Mouse (Mus musculus) hematopoietic stem cell, adult 5-6 weeks (primary cell): ENCODE data around the gene Spocd1. TPM values are rescaled to one million over a fixed set of nuclear protein-coding genes. Genes with fewer than 3 reads are reported as not detected.
A peak's percentile ranks its signal among the peaks of the same experiment; 100 is the strongest.

ENCODE experiments used
- ATAC-seq, 2 experiments: fragments of 125-278 bp in 1 of 2; replicated peaks in 1 of 2; 2 replicates each; pipeline ENCODE4 v1.8.0; 2016 to 2017; ENCODE audit warnings: inconsistent platforms in 2 of 2, mild to moderate bottlenecking in 2 of 2, moderate number of reproducible peaks in 2 of 2, low read depth in 1 of 2, moderate TSS enrichment in 1 of 2; ENCODE audit not compliant: low FRiP score in 2 of 2, poor library complexity in 2 of 2, severe bottlenecking in 2 of 2, insufficient read depth in 1 of 2, low TSS enrichment in 1 of 2
- total RNA-seq: library from RNA; stranded (forward); fragments of 172-1452, 232-1000 nt; gene quantifications from 2 replicates; pipeline ENCODE4 v1.2.3, GENCODE M21; 2017

Gene Spocd1
- total RNA-seq, 1 experiment from 2014 or later, result not detected

DNA sequence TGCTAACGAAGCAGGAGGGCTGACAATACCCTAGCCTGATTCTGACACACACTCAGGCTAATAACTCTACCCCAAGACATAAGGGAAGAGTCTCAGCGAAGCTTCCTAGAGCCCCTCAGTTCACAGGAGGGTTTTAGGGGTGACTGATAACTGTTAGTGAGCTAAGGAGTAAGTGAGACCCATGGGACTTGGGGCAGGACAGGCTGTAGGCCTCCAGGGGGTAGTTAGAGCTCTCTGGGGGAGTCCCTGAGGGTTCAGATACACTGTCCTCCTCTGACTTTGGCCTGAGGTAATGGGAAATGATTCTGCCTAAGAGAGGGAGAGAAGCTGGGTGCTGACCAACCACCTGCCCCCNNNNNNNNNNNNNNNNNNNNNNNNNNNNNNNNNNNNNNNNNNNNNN, 25.5 kb downstream of the Spocd1 start:
- no peak for ATAC-seq

DNA sequence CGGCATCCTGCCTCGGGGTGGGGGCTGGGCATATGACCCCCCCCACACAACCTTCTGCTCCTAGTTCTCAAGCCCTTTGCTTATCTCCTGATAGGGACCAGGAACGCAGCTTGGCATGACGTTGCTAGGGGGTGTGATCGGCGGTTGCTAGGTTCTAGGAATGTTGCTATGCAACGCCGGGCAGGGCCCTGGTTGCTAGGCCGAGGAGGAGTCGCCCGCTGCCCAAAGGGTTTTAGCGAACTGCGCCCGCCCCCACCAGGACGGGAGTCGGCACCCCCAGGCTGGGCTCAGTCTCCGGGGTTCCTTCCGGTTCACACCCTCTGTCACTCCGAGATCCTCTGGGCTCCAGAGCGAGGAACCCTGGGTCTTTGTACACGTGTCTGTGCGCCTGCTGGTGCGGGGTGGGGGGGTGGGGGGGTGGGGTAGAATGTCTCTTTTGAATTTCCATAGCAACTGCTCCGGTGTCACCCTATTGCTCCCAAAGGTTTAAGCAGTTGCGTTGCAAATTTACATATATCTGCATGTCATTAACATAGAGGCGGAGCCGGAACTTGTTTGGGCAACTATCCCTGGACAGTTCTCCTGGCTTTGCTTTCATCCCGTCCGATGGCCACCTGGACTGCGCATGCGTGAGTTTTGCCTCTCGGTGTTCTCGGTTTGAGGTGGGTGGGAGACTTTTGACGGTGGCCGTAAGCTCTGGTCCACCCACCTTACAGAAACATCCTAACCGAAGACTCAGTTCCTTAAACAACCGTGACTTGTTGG, 31.3 kb downstream of the Spocd1 start:
- ATAC-seq, result peak; percentile 34 to 35; a peak in 1 of 4 replicates

GRCm38 (mm10) chr4:129965294-129965693, 36.2 kb downstream of the Spocd1 start:
- no peak for ATAC-seq

GRCm38 (mm10) chr4:129966201-129966600, 37.2 kb downstream of the Spocd1 start:
- no peak for ATAC-seq

GRCm38 (mm10) chr4:129967024-129968014, 38.3 kb downstream of the Spocd1 start:
- ATAC-seq, result 0 out of 4 replicates have a peak, but pooled peaks of 1 of the 2 experiments have one; percentile 5

DNA sequence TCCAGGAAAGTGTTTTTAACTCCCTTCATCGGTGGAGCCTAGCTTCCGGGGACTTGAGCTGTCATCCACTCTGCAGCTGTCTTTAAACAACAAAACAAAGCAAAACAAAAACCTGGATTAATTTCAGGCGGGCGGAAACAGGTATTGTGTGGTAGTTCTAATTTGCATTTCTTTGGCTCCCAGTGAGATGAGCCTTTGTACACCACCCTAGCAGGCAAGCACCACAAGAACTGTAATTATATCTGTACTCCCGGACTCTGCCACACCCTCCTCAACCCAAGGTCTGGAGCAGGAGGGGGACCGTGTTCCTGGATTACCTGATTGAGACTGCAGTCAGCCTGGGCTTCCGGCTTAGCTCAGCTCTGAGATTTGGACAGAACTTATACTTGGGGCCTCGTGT, 41.1 kb downstream of the Spocd1 start:
- no peak for ATAC-seq

- no peak for ATAC-seq
Measured at GRCm38 (mm10) chr4:129970861-129971260, 41.8 kb downstream of the Spocd1 start.

DNA sequence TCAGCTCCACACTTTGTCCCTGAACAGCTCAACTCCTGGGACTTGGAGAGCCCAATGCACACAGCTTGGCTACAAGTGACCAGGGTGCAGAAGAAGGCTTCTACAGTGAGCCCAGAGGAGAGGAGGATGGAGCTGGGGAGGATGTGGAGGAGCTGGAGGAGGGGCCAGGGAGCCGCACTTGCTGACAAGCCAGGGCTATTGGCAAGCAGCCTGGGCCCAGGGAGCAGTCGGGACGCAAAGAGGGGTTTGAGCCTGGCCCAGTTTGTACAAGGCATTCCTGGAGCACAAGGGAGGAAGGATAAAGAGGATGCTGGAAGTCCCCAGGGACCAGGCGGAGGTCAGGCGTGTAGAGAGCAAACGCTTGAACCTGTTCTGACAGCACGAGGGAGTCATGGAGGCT, 42.9 kb downstream of the Spocd1 start:
- ATAC-seq, result no peak

DNA sequence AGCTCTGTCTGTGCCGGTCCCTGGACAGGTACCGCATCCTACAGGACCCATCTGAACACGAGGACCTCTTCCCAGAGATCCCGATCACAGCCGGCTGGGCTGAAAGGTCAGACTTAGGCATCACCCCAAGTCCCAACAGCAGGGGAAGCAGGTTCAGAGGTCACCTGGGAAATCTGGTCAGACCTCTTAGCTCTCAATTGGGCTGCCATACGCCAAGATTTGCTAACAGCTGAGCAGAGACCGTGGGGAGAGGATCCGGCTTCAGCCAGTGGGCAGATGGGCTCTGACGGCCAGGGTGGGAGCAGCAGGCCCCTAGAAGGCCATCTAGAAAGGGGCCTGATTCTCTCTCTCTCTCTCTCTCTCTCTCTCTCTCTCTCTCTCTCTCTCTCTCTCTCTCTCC, 45.2 kb downstream of the Spocd1 start:
- no peak for ATAC-seq

DNA sequence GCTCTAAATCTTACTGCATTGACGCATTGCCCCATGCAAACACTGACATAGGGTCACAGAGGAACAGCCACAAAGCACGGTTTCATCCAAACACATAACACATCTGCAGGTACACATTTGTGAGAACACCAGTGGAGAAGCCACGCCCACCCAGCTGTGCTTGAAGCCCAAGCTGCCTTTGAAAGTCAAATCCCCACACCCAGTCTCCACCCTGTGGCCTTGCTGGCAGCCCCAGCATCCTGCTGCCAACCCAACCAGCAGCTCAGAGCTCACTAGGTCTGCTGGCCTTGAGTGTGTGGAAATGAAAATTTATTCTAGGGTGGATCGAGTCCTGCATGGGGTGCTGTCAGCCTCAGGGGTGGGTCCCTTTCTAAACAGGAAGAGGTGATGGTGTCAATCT, 48.2 kb downstream of the Spocd1 start:
- ATAC-seq, result no peak

- no peak for ATAC-seq
Measured at GRCm38 (mm10) chr4:129978227-129978626, 49.2 kb downstream of the Spocd1 start.

GRCm38 (mm10) chr4:129978930-129979329, 49.9 kb downstream of the Spocd1 start:
- ATAC-seq, result no peak

DNA sequence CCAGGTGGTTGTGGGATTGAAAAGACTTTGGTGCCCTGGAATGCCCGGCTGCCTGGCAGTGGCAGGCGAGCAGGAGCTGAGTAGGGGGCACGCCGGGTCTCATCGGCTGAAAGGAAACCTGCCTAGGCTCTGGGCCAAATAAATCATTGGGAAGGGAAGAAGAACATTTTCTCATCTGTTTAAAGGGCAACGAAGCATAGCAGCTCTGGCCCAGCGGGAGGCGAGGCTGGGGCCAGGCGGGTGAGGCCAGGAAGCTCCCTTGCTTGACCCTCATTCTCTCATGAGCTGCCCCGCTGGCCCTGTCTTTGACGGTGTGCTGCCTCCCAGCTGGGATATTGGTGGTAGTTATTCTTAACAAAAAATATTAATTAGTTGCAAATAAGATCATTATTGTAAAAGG, 52.6 kb downstream of the Spocd1 start:
- ATAC-seq, result no peak

DNA sequence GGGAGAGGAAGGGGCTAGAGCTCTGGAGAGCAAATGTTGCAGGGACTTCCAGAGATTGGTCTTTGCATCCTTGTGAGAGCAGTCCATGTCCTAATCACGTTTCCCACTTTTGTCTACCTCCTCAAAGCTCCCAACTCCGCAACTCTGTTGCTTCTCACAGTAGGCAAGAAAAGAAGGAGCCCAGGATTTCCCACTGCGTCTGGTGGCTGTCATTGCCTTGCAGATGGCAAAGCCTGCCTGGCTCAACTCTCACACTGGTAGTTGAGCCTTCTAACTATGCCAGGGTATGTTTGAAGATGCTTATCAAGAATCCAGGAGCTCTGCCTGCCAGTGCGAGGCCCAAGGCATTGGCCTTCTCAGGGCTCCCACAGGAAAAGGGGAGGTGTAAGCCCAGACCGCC, 54.0 kb downstream of the Spocd1 start:
- no peak for ATAC-seq

- peak; percentile 9 to 15; a peak in 2 of 4 replicates for ATAC-seq
Measured at GRCm38 (mm10) chr4:129983764-129984420, 54.8 kb downstream of the Spocd1 start.

DNA sequence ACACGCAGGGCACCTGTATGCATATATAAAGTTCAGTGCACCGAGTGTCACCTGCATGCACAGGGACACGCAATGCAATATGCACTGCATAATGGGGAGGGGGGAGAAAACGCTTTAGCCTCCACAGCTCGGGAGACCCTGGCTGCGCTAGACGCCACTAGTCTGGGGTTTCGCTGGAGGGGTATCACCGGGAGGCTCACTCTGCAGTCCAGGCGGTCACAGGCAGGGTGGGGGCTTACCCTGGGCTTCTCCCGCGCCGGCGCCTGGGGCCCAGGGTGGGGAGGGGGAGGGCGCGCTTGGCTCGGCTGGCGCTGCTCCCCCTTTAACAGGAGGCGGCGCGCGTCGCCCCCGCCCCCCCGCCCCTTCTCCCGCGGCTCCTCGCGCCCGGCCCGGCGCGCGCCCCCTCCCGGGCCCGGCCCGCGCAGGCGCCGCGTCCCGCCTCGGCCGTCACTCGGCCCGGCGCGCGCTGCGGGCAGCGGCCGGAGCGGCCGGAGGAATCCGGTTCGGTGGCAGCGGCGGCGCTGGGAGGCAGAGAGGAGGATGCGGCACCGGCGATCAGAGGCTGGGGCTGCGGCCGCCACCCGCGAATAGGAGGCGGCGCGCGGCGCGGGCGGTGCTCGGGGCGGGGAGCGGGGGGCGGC, 55.5 kb downstream of the Spocd1 start, which contains the start of gene Adgrb2:
Gene Adgrb2 (plus strand): TSS at position 450 of the 641 bp plus-strand sequence.
- no peak for ATAC-seq

- ATAC-seq, result no peak
Measured at GRCm38 (mm10) chr4:129985161-129985670, 56.2 kb downstream of the Spocd1 start.
